Mouse (Mus musculus) intestine, embryonic 16.5 days (tissue): ENCODE results near the gene Helz. TPM values are rescaled to one million over a fixed set of nuclear protein-coding genes. Genes with fewer than 3 reads are reported as not detected.

Source experiments
- ATAC-seq: fragments of 200-750 bp; cut with Nextera tagmentation; 2 replicates; pipeline ENCODE4 v1.8.0; 2017; ENCODE audit warnings: moderate TSS enrichment, moderate library complexity
- H3K27ac ChIP-seq: fragments of 300-500 bp; sonication (generic); 2 replicates; pipeline ENCODE4 v1.5.1; 2014; ENCODE audit warnings: mild to moderate bottlenecking, low read length
- H3K27me3 ChIP-seq: fragments of 300-500 bp; sonication (generic); replicated peaks from 2 replicates; pipeline ENCODE4 v1.6.1; 2014; ENCODE audit warnings: low read length, control low read depth, mixed read lengths; ENCODE audit not compliant: control insufficient read depth, insufficient read depth
- H3K36me3 ChIP-seq: fragments of 300-500 bp; sonication (generic); 2 replicates; pipeline ENCODE4 v1.6.1; 2014; ENCODE audit warnings: low read length, control low read depth; ENCODE audit not compliant: control insufficient read depth, insufficient read depth
- H3K4me1 ChIP-seq: fragments of 300-500 bp; sonication (generic); 2 replicates; pipeline ENCODE4 v1.6.1; 2014; ENCODE audit warnings: low read length, control low read depth, mixed read lengths; ENCODE audit not compliant: control insufficient read depth, insufficient read depth
- H3K4me2 ChIP-seq: fragments of 300-500 bp; sonication (generic); 2 replicates; pipeline ENCODE4 v1.6.1; 2014; ENCODE audit warnings: low read depth, low read length, control low read depth
- H3K4me3 ChIP-seq: fragments of 300-500 bp; sonication (generic); 2 replicates; pipeline ENCODE4 v1.5.1; 2014; ENCODE audit warnings: mild to moderate bottlenecking, low read length
- H3K9ac ChIP-seq: fragments of 300-500 bp; sonication (generic); 2 replicates; pipeline ENCODE4 v1.6.1; 2014; ENCODE audit warnings: low read depth, low read length
- H3K9me3 ChIP-seq: fragments of 300-500 bp; sonication (generic); 2 replicates; pipeline ENCODE4 v1.6.1; 2016; ENCODE audit warnings: low read length, control low read depth; ENCODE audit not compliant: control insufficient read depth
- WGBS: fragments of 180-500 bp; shearing (Covaris S2); extraction: QIAGEN DNeasy Blood & Tissue Kit; methylation state at CpG from one replicate; pipeline ENCODE4 v1.1.7; 2014; 5-methylcytosine and 5-hydroxymethylcytosine counted together
- polyA plus RNA-seq: library from polyadenylated mRNA; unstranded; fragments of >200 nt; fragmentation: Nextera tagmentation; extraction: Ambion mirVana; gene quantifications from 2 replicates; pipeline ENCODE4 v1.2.1, GENCODE M21; 2015

The Helz gene
- polyA plus RNA-seq, 1 experiment from 2014 or later, result 12.8 TPM

GRCm38 (mm10) chr11:107587141-107587540 is 39.4 kb downstream of the Helz start:
- H3K4me3 ChIP-seq, result no peak overlapping the region
- no peaks in the 10 kb centered on the region for H3K9me3 ChIP-seq
- no peaks in the 10 kb centered on the region for H3K27me3 ChIP-seq
- H3K4me2 ChIP-seq, result no peak overlapping the region
- no peaks in the 10 kb centered on the region; the same call in 1 of the 2 replicates for H3K36me3 ChIP-seq
- 91% methylated on average over 7 of the region's 7 CpGs for WGBS
- H3K27ac ChIP-seq, result no peak overlapping the region
- no peak for ATAC-seq
- H3K4me1 ChIP-seq, result no peaks in the 10 kb centered on the region
- H3K9ac ChIP-seq, result no peak overlapping the region

- Histone ChIP-seq H3K9ac (no peak overlapping the region), H3K36me3 (no peaks in the 10 kb centered on the region), H3K4me3 (no peak overlapping the region), H3K4me2 (no peak overlapping the region), H3K4me1 (no peaks in the 10 kb centered on the region), H3K27ac (no peak overlapping the region), H3K9me3 (no peaks in the 10 kb centered on the region), H3K27me3 (no peaks in the 10 kb centered on the region)
- ATAC-seq, result no peak
- 88% methylated on average over 5 of the region's 5 CpGs for WGBS
Observed at GRCm38 (mm10) chr11:107592575-107592974, 44.8 kb downstream of the Helz start.

- 95% methylated on average over 4 of the region's 4 CpGs for WGBS
- Histone ChIP-seq H3K27me3 (no peaks in the 10 kb centered on the region), H3K4me1 (no peaks in the 10 kb centered on the region), H3K4me2 (no peak overlapping the region), H3K9ac (no peak overlapping the region), H3K27ac (no peak overlapping the region), H3K4me3 (no peak overlapping the region), H3K36me3 (no peaks in the 10 kb centered on the region), H3K9me3 (no peaks in the 10 kb centered on the region)
- no peak for ATAC-seq
Observed at GRCm38 (mm10) chr11:107597381-107597780, 49.7 kb downstream of the Helz start.

- H3K9me3 ChIP-seq, result no peaks in the 10 kb centered on the region
- H3K27me3 ChIP-seq, result no peaks in the 10 kb centered on the region
- H3K4me3 ChIP-seq, result no peak overlapping the region
- H3K36me3 ChIP-seq, result 0 out of 2 replicates have a peak, but pooled peaks cover 3% of the 10 kb centered on the region
- no peak overlapping the region for H3K9ac ChIP-seq
- H3K4me2 ChIP-seq, result no peak overlapping the region
- H3K4me1 ChIP-seq, result no peaks in the 10 kb centered on the region
- ATAC-seq, result no peak
- no peak overlapping the region for H3K27ac ChIP-seq
- 87% methylated on average over 7 of the region's 7 CpGs for WGBS
Observed at GRCm38 (mm10) chr11:107605694-107606093, 58.0 kb downstream of the Helz start.

- H3K27ac ChIP-seq, result no peak overlapping the region
- H3K9me3 ChIP-seq, result no peaks in the 10 kb centered on the region
- H3K4me1 ChIP-seq, result no peaks in the 10 kb centered on the region
- no peak overlapping the region for H3K9ac ChIP-seq
- H3K4me2 ChIP-seq, result no peak overlapping the region
- no peak for ATAC-seq
- WGBS, result 81% methylated on average over 5 of the region's 5 CpGs
- H3K27me3 ChIP-seq, result no peaks in the 10 kb centered on the region
- no peak overlapping the region for H3K4me3 ChIP-seq
- H3K36me3 ChIP-seq, result no peaks in the 10 kb centered on the region
Observed at GRCm38 (mm10) chr11:107613906-107614305, 66.2 kb downstream of the Helz start.

GRCm38 (mm10) chr11:107615696-107616095 is 68.0 kb downstream of the Helz start:
- Histone ChIP-seq H3K36me3 (peaks cover 4% of the 10 kb centered on the region), H3K4me3 (no peak overlapping the region), H3K4me2 (no peak overlapping the region), H3K9ac (no peak overlapping the region), H3K9me3 (no peaks in the 10 kb centered on the region), H3K27me3 (no peaks in the 10 kb centered on the region), H3K4me1 (no peaks in the 10 kb centered on the region), H3K27ac (no peak overlapping the region)
- WGBS, result 90% methylated on average over 4 of the region's 5 CpGs
- no peak for ATAC-seq

- no peak overlapping the region for H3K27ac ChIP-seq
- WGBS, result 70% methylated on average over 5 of the region's 5 CpGs
- H3K4me3 ChIP-seq, result no peak overlapping the region
- ATAC-seq, result no peak
- H3K9me3 ChIP-seq, result no peaks in the 10 kb centered on the region
- H3K9ac ChIP-seq, result no peak overlapping the region
- H3K4me1 ChIP-seq, result no peaks in the 10 kb centered on the region
- H3K36me3 ChIP-seq, result peaks cover 4% of the 10 kb centered on the region
- no peak overlapping the region for H3K4me2 ChIP-seq
- H3K27me3 ChIP-seq, result no peaks in the 10 kb centered on the region
Observed at GRCm38 (mm10) chr11:107617976-107618375, 70.2 kb downstream of the Helz start.

- Histone ChIP-seq H3K4me1 (no peaks in the 10 kb centered on the region), H3K9me3 (no peaks in the 10 kb centered on the region), H3K4me2 (no peak overlapping the region), H3K36me3 (peaks cover 4% of the 10 kb centered on the region; the same call in 1 of the 2 replicates), H3K4me3 (no peak overlapping the region), H3K9ac (no peak overlapping the region), H3K27ac (no peak overlapping the region), H3K27me3 (no peaks in the 10 kb centered on the region)
- no peak for ATAC-seq
- WGBS, result 93% methylated on average over 3 of the region's 3 CpGs
Observed at GRCm38 (mm10) chr11:107624661-107625060, 76.9 kb downstream of the Helz start.

- H3K27me3 ChIP-seq, result no peaks in the 10 kb centered on the region
- no peak overlapping the region for H3K9ac ChIP-seq
- H3K27ac ChIP-seq, result no peak overlapping the region
- peaks cover under 1% of the 10 kb centered on the region; the same call in 1 of the 2 replicates for H3K4me1 ChIP-seq
- no peak overlapping the region for H3K4me3 ChIP-seq
- no peak overlapping the region for H3K4me2 ChIP-seq
- H3K9me3 ChIP-seq, result no peaks in the 10 kb centered on the region
- 64% methylated on average over 11 of the region's 11 CpGs for whole genome bisulfite sequencing
- H3K36me3 ChIP-seq, result peaks cover 4% of the 10 kb centered on the region; the same call in 1 of the 2 replicates
- ATAC-seq, result no peak
Observed at GRCm38 (mm10) chr11:107625746-107626145, 78.0 kb downstream of the Helz start.

GRCm38 (mm10) chr11:107629504-107629903 is 81.8 kb downstream of the Helz start:
- Histone ChIP-seq H3K4me2 (no peak overlapping the region), H3K9ac (no peak overlapping the region), H3K9me3 (no peaks in the 10 kb centered on the region), H3K27me3 (no peaks in the 10 kb centered on the region), H3K27ac (no peak overlapping the region), H3K4me3 (no peak overlapping the region), H3K36me3 (peaks cover 4% of the 10 kb centered on the region; the same call in 1 of the 2 replicates), H3K4me1 (peaks cover 3% of the 10 kb centered on the region; the same call in 1 of the 2 replicates)
- peak; percentile 54; the same call in 1 of the 2 replicates for ATAC-seq
- 32% methylated on average over 4 of the region's 4 CpGs for WGBS
